Mouse (Mus musculus): ENCODE measurements at regions not wholly inside any gene's neighbourhood (a gene's known extent, or its start where the extent isn't known, plus 50 kb on each side); places are given as distances from the start of the nearest gene placed in this dataset.

- Histone ChIP-seq H3K4me2 (replicated peaks; ENCODE audit: low read depth, low read length) (no peak overlapping the region), H3K9ac (replicated peaks; ENCODE audit: low read length) (no peak overlapping the region), H3K4me1 (ENCODE audit: insufficient read depth, low read length) (no peaks in the 10 kb centered on the region), H3K9me3 (ENCODE audit: low read length) (no peaks in the 10 kb centered on the region), H3K27me3 (ENCODE audit: insufficient read depth, low read length) (no peaks in the 10 kb centered on the region), H3K4me3 (ENCODE audit: low read length) (no peak overlapping the region), H3K27ac (ENCODE audit: low read length) (no peak overlapping the region), H3K36me3 (ENCODE audit: insufficient read depth, low read length) (no peaks in the 10 kb centered on the region)
- no peak for ATAC-seq (ENCODE audit: low FRiP score, low TSS enrichment)
These were observed 466.8 kb downstream of the Pcdh7 start for GRCm38 (mm10) chr5:58184616-58185015.

GRCm38 (mm10) chr5:58207527-58207926, 489.8 kb downstream of the Pcdh7 start:
- Histone ChIP-seq H3K4me1 (ENCODE audit: insufficient read depth, low read length) (no peaks in the 10 kb centered on the region), H3K9ac (replicated peaks; ENCODE audit: low read length) (no peak overlapping the region), H3K4me3 (ENCODE audit: low read length) (no peak overlapping the region), H3K36me3 (ENCODE audit: insufficient read depth, low read length) (no peaks in the 10 kb centered on the region), H3K9me3 (ENCODE audit: low read length) (no peaks in the 10 kb centered on the region), H3K27ac (ENCODE audit: low read length) (no peak overlapping the region), H3K27me3 (ENCODE audit: insufficient read depth, low read length) (no peaks in the 10 kb centered on the region), H3K4me2 (replicated peaks; ENCODE audit: low read depth, low read length) (no peak overlapping the region)
- peak; percentile 89 for ATAC-seq (ENCODE audit: low FRiP score, low TSS enrichment)

DNA sequence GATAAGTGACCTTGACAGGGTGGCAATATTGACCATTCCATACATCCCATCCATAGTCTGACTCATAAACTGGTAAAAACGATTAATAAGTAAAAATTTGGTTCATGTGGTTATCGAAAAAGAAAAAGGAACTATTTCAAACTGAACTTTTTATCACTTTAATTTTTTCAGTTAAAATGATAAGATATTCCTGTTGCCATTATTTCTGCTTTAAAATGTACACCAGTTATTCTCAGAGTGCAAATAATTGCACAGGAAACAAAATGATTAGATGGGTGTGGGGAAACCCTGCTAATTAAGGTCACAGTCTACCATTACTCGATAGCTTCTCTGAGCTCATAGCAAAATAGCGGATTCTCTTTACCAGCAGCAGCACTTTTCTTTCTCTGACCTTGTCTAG, 509.4 kb downstream of the Pcdh7 start:
- no peak overlapping the region for H3K4me2 ChIP-seq (replicated peaks; ENCODE audit: low read depth, low read length)
- H3K9me3 ChIP-seq (ENCODE audit: low read length) = no peaks in the 10 kb centered on the region
- no peaks in the 10 kb centered on the region for H3K27me3 ChIP-seq (ENCODE audit: insufficient read depth, low read length)
- no peak for ATAC-seq (ENCODE audit: low FRiP score, low TSS enrichment)
- H3K4me3 ChIP-seq (ENCODE audit: low read length) = no peak overlapping the region
- 85% methylated on average over 4 of the region's 4 CpGs for WGBS
- H3K9ac ChIP-seq (replicated peaks; ENCODE audit: low read length) = no peak overlapping the region
- H3K36me3 ChIP-seq (ENCODE audit: insufficient read depth, low read length) = no peaks in the 10 kb centered on the region
- no peaks in the 10 kb centered on the region for H3K4me1 ChIP-seq (ENCODE audit: insufficient read depth, low read length)
- H3K27ac ChIP-seq (ENCODE audit: low read length) = no peak overlapping the region

DNA sequence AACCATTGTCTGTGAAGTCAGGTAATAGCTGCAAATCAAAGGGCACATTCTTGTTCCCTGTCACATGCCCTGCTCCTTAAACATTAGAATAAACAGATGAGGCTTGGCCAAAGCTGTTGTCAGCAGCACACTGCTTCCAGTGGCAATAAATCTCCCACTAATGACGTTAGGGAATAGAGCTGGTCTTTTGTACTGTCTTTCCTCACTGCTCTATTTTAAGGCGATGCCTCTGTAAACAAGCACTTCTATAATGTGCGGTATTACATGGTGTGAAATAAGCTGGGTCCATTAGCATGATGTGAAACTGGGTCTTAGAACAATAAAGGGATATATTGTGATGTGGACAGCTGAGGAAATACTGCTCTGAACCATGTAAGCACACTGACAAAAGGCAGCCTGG, 511.0 kb downstream of the Pcdh7 start:
- Histone ChIP-seq H3K4me3 (ENCODE audit: low read length) (no peak overlapping the region), H3K36me3 (ENCODE audit: insufficient read depth, low read length) (no peaks in the 10 kb centered on the region), H3K9ac (replicated peaks; ENCODE audit: low read length) (no peak overlapping the region), H3K27ac (ENCODE audit: low read length) (no peak overlapping the region), H3K4me1 (ENCODE audit: insufficient read depth, low read length) (no peaks in the 10 kb centered on the region), H3K27me3 (ENCODE audit: insufficient read depth, low read length) (no peaks in the 10 kb centered on the region), H3K4me2 (replicated peaks; ENCODE audit: low read depth, low read length) (no peak overlapping the region), H3K9me3 (ENCODE audit: low read length) (no peaks in the 10 kb centered on the region)
- ATAC-seq (ENCODE audit: low FRiP score, low TSS enrichment) = no peak
- WGBS = 30% methylated on average over 3 of the region's 3 CpGs
